Mouse (Mus musculus) G1E (cell line): ENCODE data around the gene Pcolce2.

Experiments used
- CTCF ChIP-seq: IDR thresholded peaks from 2 replicates; pipeline ENCODE4 v1.5.1; 2012; ENCODE audit warnings: low read depth, low read length, inconsistent platforms, mixed read lengths
- GATA1 ChIP-seq: IDR thresholded peaks from 2 replicates; pipeline ENCODE4 v1.6.1; 2012; ENCODE audit warnings: borderline replicate concordance, low read length, inconsistent platforms, mixed read lengths
- TAL1 ChIP-seq: conservative IDR thresholded peaks from 2 replicates; pipeline ENCODE4 v1.6.1; 2012; ENCODE audit warnings: low read depth, low read length, inconsistent platforms, mixed read lengths

DNA sequence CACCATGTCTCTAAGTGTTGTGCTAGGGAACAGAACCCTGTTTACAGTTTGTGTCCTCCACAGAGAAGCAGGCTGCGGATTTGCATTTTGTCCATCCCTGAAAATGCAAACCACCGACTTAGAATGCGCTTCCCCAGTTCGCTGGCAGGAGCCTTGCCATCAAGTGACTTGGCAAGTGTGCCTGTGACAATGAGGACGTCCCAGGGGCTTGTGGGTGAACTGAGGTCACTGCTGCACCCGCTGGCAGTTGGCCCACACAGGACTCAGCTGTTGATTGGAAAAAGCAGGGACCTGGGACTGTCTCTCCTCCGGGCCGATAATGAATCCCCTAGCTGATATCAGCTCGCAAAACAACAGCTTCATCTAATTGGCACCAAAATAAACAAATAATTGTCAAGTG is 30.4 kb downstream of the Pcolce2 start:
- TF ChIP-seq CTCF (no peak), GATA1 (no peak), TAL1 (no peak)
